Mouse (Mus musculus): ENCODE data around the gene Ovca2. TPM values are rescaled to one million over a fixed set of nuclear protein-coding genes. Genes with fewer than 3 reads are reported as not detected.
"Not testable (repeated sequence)": the region's sequence is repeated elsewhere in the genome, so short reads cannot be mapped to it uniquely, and the experiment has no call there.

Gene Ovca2
- polyA plus RNA-seq, 1 experiment from 2014 or later = 21.0 TPM

- H3K27ac ChIP-seq = peak overlapping the region; percentile 85; the same call in 1 of the 2 replicates
- no peaks in the 10 kb centered on the region for H3K9me3 ChIP-seq
- H3K9ac ChIP-seq = peak overlapping the region; percentile 65; the same call in 1 of the 2 replicates
- peaks cover 17% of the 10 kb centered on the region for H3K4me1 ChIP-seq
- H3K4me2 ChIP-seq = peak overlapping the region; percentile 78
- peaks cover 10% of the 10 kb centered on the region for H3K36me3 ChIP-seq
- no peak for ATAC-seq (ENCODE audit: insufficient read depth, low FRiP score, low read depth)
- 43% methylated on average over 12 of the region's 12 CpGs for WGBS
- H3K4me3 ChIP-seq (replicated peaks) = peak overlapping the region; percentile 78
- no peaks in the 10 kb centered on the region for H3K27me3 ChIP-seq (replicated peaks)
Measured at GRCm38 (mm10) chr11:75178011-75178410, 624 bp downstream of the Ovca2 start.

GRCm38 (mm10) chr11:75174574-75174973 lies 4.1 kb downstream of the Ovca2 start:
- not testable (repeated sequence) for H3K27ac ChIP-seq; H3K4me2 ChIP-seq; ATAC-seq (ENCODE audit: insufficient read depth, low FRiP score, low read depth); H3K9me3 ChIP-seq; H3K4me3 ChIP-seq (replicated peaks); H3K9ac ChIP-seq; H3K36me3 ChIP-seq
- 58% methylated on average over 6 of the region's 6 CpGs for WGBS
- peaks cover 31% of the 10 kb centered on the region for H3K27me3 ChIP-seq (replicated peaks)
- H3K4me1 ChIP-seq = peaks cover 43% of the 10 kb centered on the region

DNA sequence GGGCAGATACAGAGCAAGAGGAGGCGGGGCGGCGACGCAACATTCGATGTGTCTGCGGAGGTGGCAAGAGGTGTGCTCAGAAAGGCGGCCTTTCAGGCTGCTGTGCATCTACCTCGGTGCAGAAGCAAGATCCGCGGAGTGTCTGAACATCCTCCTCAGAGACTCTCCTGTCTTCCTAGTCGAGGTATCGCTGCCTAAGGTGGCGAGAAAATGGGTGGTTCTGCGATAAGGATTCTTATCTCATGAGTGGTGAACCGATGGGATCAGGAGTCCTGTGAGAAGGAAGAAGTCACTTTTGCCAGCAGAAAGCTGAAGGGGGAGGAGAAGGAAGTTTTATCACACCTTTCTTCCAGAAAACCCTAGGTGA lies 4.9 kb downstream of the Ovca2 start:
- 2% methylated on average over 15 of the region's 15 CpGs for WGBS
- Histone ChIP-seq H3K9ac (no peak overlapping the region), H3K4me1 (peaks cover 45% of the 10 kb centered on the region)

GRCm38 (mm10) chr11:75173095-75173798 lies 5.4 kb downstream of the Ovca2 start:
- peaks cover 48% of the 10 kb centered on the region for H3K4me1 ChIP-seq
- H3K9me3 ChIP-seq = no peaks in the 10 kb centered on the region
- H3K36me3 ChIP-seq = peaks cover 5% of the 10 kb centered on the region; the same call in 1 of the 2 replicates
- H3K4me3 ChIP-seq (replicated peaks) = peak overlapping the region; percentile 71
- under 1% methylated on average over 69 of the region's 71 CpGs for WGBS
- H3K27me3 ChIP-seq (replicated peaks) = peaks cover 38% of the 10 kb centered on the region
- peak overlapping the region; percentile 97 for H3K4me2 ChIP-seq
- ATAC-seq (ENCODE audit: insufficient read depth, low FRiP score, low read depth) = peak; percentile 34
- H3K27ac ChIP-seq = no peak overlapping the region
- H3K9ac ChIP-seq = no peak overlapping the region

More for the DNA sequence above, 4.9 kb downstream of the Ovca2 start:
- H3K9me3 ChIP-seq = no peaks in the 10 kb centered on the region
- H3K27me3 ChIP-seq (replicated peaks) = peaks cover 33% of the 10 kb centered on the region
- H3K36me3 ChIP-seq = peaks cover 5% of the 10 kb centered on the region; the same call in 1 of the 2 replicates
- peak overlapping the region; percentile 97 for H3K4me2 ChIP-seq
- peak overlapping the region; percentile 71 for H3K4me3 ChIP-seq (replicated peaks)
- no peak overlapping the region for H3K27ac ChIP-seq
- ATAC-seq (ENCODE audit: insufficient read depth, low FRiP score, low read depth) = no peak

DNA sequence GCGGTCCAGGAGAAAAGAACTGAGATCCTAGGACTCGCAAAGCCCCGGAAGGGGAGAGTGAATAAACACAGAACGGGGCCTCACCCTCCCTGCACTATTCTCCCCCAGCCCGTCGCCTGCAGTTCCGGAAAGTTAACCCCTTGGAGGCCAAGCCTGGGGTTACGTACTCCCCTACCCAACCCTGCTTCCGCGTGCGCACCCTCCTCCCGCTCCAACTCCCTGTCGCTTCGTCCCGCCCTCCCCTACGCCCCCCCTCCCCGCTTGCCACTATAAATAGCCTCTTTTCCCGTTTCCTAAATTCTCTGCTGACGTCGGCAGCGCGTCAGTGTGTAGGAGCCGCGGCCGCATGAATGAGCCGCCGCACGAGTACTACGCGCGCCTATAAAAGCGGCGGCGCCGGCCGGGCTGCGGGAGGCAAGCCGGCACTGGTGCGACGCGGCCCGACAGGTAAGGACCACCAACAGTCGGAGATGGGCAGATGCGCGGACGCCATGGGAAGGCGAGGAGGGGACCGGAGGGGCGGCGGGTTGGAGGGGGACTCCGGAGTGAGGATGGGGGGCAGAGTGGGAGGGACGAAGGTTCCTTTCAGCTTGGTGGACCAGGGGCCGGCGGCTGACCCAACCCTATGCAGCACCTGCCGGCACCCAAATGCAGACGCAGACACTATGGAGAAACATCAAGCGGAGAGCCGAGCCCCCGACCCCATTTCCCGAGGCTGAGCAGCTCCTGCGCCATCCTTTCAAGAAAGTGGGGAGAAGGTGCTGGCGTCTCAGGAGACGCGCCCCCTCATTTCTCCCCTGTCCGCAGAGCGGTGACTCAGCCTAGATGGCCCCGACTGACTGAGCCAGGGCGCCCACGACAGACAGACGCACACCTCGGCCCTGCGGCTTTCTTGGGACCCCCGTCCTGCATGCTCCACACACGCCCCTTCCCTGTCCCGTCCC lies 6.2 kb downstream of the Ovca2 start:
- H3K4me2 ChIP-seq = peak overlapping the region; percentile 97
- under 1% methylated on average over 75 of the region's 75 CpGs for WGBS
- peaks cover 50% of the 10 kb centered on the region for H3K4me1 ChIP-seq
- peak overlapping the region; percentile 71 for H3K4me3 ChIP-seq (replicated peaks)
- peaks cover 5% of the 10 kb centered on the region; the same call in 1 of the 2 replicates for H3K36me3 ChIP-seq
- no peaks in the 10 kb centered on the region for H3K9me3 ChIP-seq
- no peak overlapping the region; the same call in 1 of the 2 replicates for H3K9ac ChIP-seq
- peaks cover 46% of the 10 kb centered on the region for H3K27me3 ChIP-seq (replicated peaks)
- ATAC-seq (ENCODE audit: insufficient read depth, low FRiP score, low read depth) = no peak
- H3K27ac ChIP-seq = no peak overlapping the region

- peaks cover 53% of the 10 kb centered on the region for H3K27me3 ChIP-seq (replicated peaks)
Measured at GRCm38 (mm10) chr11:75171186-75171865, 7.3 kb downstream of the Ovca2 start.

DNA sequence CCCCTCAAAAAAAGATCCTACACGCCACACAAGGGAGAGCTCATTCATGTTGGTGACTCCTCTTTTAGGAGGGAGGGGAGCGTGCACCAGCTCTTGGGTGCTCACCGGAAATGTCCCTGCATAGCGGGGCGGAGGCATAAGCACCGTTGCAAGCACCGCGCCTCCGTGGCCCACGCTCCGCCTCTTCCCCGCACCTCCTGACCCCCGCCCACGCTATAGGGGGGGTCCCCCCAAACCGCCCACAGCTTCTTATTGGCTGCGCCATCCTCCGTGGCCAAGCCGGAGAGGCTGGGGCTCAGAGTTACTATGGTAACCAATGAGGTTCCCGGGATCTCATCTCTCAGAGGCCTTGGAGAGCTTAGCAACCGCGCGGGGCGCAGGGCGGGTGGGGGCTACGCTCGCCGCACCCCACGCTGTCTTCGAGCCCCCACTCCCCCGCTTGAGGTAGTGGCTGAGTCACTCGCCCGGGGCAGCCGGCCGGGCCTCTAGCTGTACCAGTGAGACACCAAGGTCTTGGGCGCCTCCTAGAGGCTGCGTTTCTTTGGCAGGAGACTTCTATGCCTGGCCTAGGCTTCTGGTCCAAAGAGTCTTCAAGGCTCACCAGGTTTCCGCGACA lies 8.4 kb downstream of the Ovca2 start:
- Histone ChIP-seq H3K4me3 (replicated peaks) (peak overlapping the region; percentile 65), H3K36me3 (no peaks in the 10 kb centered on the region), H3K9ac (no peak overlapping the region), H3K4me1 (peaks cover 69% of the 10 kb centered on the region), H3K4me2 (peak overlapping the region; percentile 85), H3K9me3 (no peaks in the 10 kb centered on the region), H3K27ac (peak overlapping the region; percentile 91; the same call in 1 of the 2 replicates), H3K27me3 (replicated peaks) (peaks cover 62% of the 10 kb centered on the region)
- peak; percentile 39 for ATAC-seq (ENCODE audit: insufficient read depth, low FRiP score, low read depth)
- under 1% methylated on average over 38 of the region's 38 CpGs for WGBS

More at GRCm38 (mm10) chr11:75171186-75171865, 7.3 kb downstream of the Ovca2 start:
- Histone ChIP-seq H3K27ac (no peak overlapping the region), H3K4me2 (peak overlapping the region; percentile 97), H3K36me3 (no peaks in the 10 kb centered on the region), H3K4me3 (replicated peaks) (peak overlapping the region; percentile 71; the same call in 1 of the 2 replicates), H3K4me1 (peaks cover 59% of the 10 kb centered on the region), H3K9me3 (no peaks in the 10 kb centered on the region), H3K9ac (no peak overlapping the region)
- no peak for ATAC-seq (ENCODE audit: insufficient read depth, low FRiP score, low read depth)
- 15% methylated on average over 17 of the region's 17 CpGs for WGBS

DNA sequence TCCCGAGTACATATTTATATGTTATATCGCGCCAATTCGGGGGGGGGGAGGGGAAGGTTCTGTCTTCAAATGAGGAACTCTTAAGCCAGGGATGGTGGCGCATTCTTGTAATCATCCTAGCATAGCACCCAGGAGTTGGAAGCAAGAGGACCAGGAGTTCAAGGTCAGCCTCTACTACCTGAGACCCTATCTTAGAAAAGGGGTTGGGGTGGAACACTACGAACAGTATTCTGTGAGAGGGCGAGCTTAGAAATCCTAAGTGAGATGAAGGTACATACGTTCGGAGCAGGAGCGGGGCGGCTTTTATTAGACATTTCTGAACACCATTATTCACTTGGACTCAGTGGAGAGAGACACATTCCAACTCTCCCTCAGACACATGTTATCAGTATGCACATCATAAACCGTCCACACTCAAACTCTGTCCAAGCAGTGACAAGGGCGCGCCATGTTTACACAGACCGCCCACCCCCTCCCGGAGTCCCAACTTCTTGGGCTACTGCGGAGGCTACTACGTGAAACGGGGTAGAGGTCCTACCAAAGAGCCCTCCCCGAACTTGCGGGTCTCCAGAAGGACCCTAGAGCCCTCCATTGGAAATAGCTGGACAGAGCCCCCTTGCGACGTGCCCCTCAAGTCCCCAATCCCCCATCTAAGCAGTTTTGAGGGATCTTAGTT lies 9.1 kb downstream of the Ovca2 start, which contains the start of gene Hic1:
TSS of gene Hic1 (minus strand) at position 115 of the 676 bp plus-strand sequence.
- Histone ChIP-seq H3K9me3 (no peaks in the 10 kb centered on the region), H3K9ac (peak within 1 kb of the TSS; percentile 73), H3K36me3 (no peaks in the 10 kb centered on the region), H3K4me1 (peaks cover 72% of the 10 kb centered on the region), H3K27me3 (replicated peaks) (peaks cover 62% of the 10 kb centered on the region), H3K27ac (peak within 1 kb of the TSS; percentile 91), H3K4me3 (replicated peaks) (peak within 1 kb of the TSS; percentile 65), H3K4me2 (peak within 1 kb of the TSS; percentile 85)
- ATAC-seq (ENCODE audit: insufficient read depth, low FRiP score, low read depth) = no peak
- 3% methylated on average over 23 of the region's 23 CpGs for WGBS

DNA sequence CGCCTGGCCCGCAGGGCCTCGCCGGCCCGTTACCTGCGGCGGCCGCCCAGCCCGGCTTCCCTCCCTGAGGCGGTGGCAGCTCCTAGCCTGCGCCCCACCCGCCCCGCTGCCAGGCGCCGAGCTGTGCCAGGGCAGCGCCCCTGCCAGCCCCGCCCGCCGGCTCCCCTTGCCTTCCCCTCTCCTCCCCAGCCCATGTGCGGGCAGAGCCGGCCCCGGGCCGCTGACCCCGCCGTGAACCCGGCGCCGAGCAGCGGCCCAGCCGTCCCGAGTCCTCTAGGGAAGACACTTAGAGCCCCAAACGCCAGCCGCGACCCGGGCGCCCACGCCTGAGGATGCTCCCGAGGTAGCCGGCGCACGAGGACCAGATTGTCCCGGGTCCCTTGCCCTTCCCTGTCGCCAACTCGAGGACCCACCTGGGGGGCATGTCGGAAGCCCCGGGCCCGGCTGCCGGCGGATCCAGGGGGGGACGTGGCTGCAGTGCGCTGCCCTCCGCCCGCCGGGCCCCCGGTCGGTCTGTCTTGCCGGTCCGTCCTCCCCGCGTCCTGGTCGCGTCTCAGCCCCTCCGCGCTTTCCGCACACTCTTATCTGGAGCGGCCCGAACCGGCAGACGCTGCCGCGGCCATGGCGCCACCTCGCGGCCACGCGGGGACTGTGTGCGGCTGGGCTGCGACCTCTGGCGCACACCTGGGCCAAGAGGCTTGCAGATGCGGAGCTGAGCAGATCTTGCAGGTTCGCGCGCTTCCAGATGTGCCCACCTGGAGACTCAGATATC lies 9.9 kb downstream of the Ovca2 start:
- Histone ChIP-seq H3K4me2 (peak overlapping the region; percentile 85), H3K36me3 (no peaks in the 10 kb centered on the region), H3K27me3 (replicated peaks) (peaks cover 62% of the 10 kb centered on the region), H3K27ac (peak overlapping the region; percentile 91), H3K4me1 (peaks cover 74% of the 10 kb centered on the region), H3K4me3 (replicated peaks) (peak overlapping the region; percentile 65), H3K9me3 (no peaks in the 10 kb centered on the region), H3K9ac (peak overlapping the region; percentile 73)
- peak; percentile 23; the same call in 1 of the 2 replicates for ATAC-seq (ENCODE audit: insufficient read depth, low FRiP score, low read depth)
- under 1% methylated on average over 78 of the region's 83 CpGs for WGBS
